Mouse (Mus musculus) midbrain, postnatal 0 days (tissue): Measurements from ENCODE around the gene Rffl. TPM values are rescaled to one million over a fixed set of nuclear protein-coding genes. Genes with fewer than 3 reads are reported as not detected.

Source experiments
- ATAC-seq: fragments of 200-750 bp; cut with Nextera tagmentation; 2 replicates; pipeline ENCODE4 v1.8.0; 2017; ENCODE audit warnings: moderate number of reproducible peaks, mild to moderate bottlenecking, moderate TSS enrichment, moderate library complexity; ENCODE audit not compliant: low FRiP score
- DNase-seq: peaks from one replicate; pipeline ENCODE4 v3.0.0-alpha.2; 2015; ENCODE audit warnings: low spot score
- H3K27ac ChIP-seq: fragments of 300-500 bp; sonication (generic); 2 replicates; pipeline ENCODE4 v1.5.1; 2014; ENCODE audit warnings: low read depth, mild to moderate bottlenecking, low read length, mixed read lengths
- H3K27me3 ChIP-seq: fragments of 300-500 bp; sonication (generic); 2 replicates; pipeline ENCODE4 v1.6.1; 2014; ENCODE audit warnings: low read length, control low read depth, mixed read lengths; ENCODE audit not compliant: insufficient read depth
- H3K36me3 ChIP-seq: fragments of 300-500 bp; sonication (generic); 2 replicates; pipeline ENCODE4 v1.6.1; 2014; ENCODE audit warnings: low read length, control low read depth, mixed read lengths; ENCODE audit not compliant: insufficient read depth
- H3K4me1 ChIP-seq: fragments of 300-500 bp; sonication (generic); 2 replicates; pipeline ENCODE4 v1.6.1; 2014; ENCODE audit warnings: mild to moderate bottlenecking, control low read depth, antibody characterized with exemption, low read length, mixed read lengths; ENCODE audit not compliant: insufficient read depth
- H3K4me2 ChIP-seq: fragments of 300-500 bp; sonication (generic); 2 replicates; pipeline ENCODE4 v1.6.1; 2014; ENCODE audit warnings: low read depth, mild to moderate bottlenecking, low read length, mixed read lengths; ENCODE audit not compliant: poor library complexity, severe bottlenecking
- H3K4me3 ChIP-seq: fragments of 300-500 bp; sonication (generic); 2 replicates; pipeline ENCODE4 v1.5.1; 2014; ENCODE audit warnings: low read depth, mild to moderate bottlenecking, low read length, moderate library complexity
- H3K9ac ChIP-seq: fragments of 300-500 bp; sonication (generic); replicated peaks from 2 replicates; pipeline ENCODE4 v1.6.1; 2014; ENCODE audit warnings: mild to moderate bottlenecking, low read length, moderate library complexity, mixed read lengths; ENCODE audit not compliant: poor library complexity, severe bottlenecking
- H3K9me3 ChIP-seq: fragments of 300-500 bp; sonication (generic); 2 replicates; pipeline ENCODE4 v1.6.1; 2016; ENCODE audit warnings: low read length, control low read depth
- CTCF ChIP-seq: IDR thresholded peaks from 2 replicates; pipeline ENCODE4 v1.5.1; 2016; ENCODE audit warnings: antibody characterized with exemption, mild to moderate bottlenecking
- WGBS: fragments of 180-500 bp; shearing (Covaris S2); extraction: QIAGEN DNeasy Blood & Tissue Kit; methylation state at CpG from one replicate; pipeline ENCODE4 v1.1.7; 2014; 5-methylcytosine and 5-hydroxymethylcytosine counted together
- polyA plus RNA-seq: library from polyadenylated mRNA; unstranded; fragments of >200 nt; fragmentation: Nextera tagmentation; extraction: Ambion mirVana; gene quantifications from 2 replicates; pipeline ENCODE4 v1.2.1, GENCODE M21; 2015
- total RNA-seq: library from RNA; depleted of rRNA; stranded (reverse); fragments of >200 nt; gene quantifications from 2 replicates; pipeline ENCODE4 v1.2.3, GENCODE M21; 2014

The Rffl gene
- total and polyA plus RNA-seq, 2 experiments from 2014 or later: 2.0 TPM

- Histone ChIP-seq H3K27ac (no peak overlapping the region), H3K36me3 (no peaks in the 10 kb centered on the region), H3K4me1 (no peaks in the 10 kb centered on the region), H3K27me3 (no peaks in the 10 kb centered on the region), H3K4me2 (0 out of 2 replicates have a peak overlapping the region, but pooled peaks have one; percentile 85), H3K9me3 (no peaks in the 10 kb centered on the region), H3K9ac (no peak overlapping the region), H3K4me3 (no peak overlapping the region; the same call in 1 of the 2 replicates)
- 78% methylated on average over 9 of the region's 9 CpGs for WGBS
- TF ChIP-seq CTCF: no peak
- no peak for ATAC-seq
- no peak for DNase-seq
Observed at GRCm38 (mm10) chr11:82869506-82870172, 1.4 kb downstream of the Rffl start.

GRCm38 (mm10) chr11:82867956-82868355, 3.1 kb downstream of the Rffl start:
- DNase-seq: no peak
- Histone ChIP-seq H3K9ac (no peak overlapping the region), H3K9me3 (no peaks in the 10 kb centered on the region), H3K4me2 (no peak overlapping the region), H3K36me3 (no peaks in the 10 kb centered on the region), H3K4me3 (no peak overlapping the region), H3K4me1 (no peaks in the 10 kb centered on the region), H3K27me3 (no peaks in the 10 kb centered on the region), H3K27ac (no peak overlapping the region)
- 67% methylated on average over 5 of the region's 5 CpGs for WGBS
- no peak for ATAC-seq
- no peak for TF ChIP-seq CTCF

GRCm38 (mm10) chr11:82866850-82867564, 4.0 kb downstream of the Rffl start:
- Histone ChIP-seq H3K27ac (no peak overlapping the region), H3K27me3 (no peaks in the 10 kb centered on the region), H3K4me3 (no peak overlapping the region), H3K4me2 (no peak overlapping the region), H3K9me3 (no peaks in the 10 kb centered on the region), H3K4me1 (no peaks in the 10 kb centered on the region), H3K36me3 (no peaks in the 10 kb centered on the region), H3K9ac (no peak overlapping the region)
- no peak for ATAC-seq
- no peak for DNase-seq
- no peak for TF ChIP-seq CTCF
- WGBS: 28% methylated on average over 7 of the region's 7 CpGs

- Histone ChIP-seq H3K4me2 (no peak overlapping the region), H3K27me3 (no peaks in the 10 kb centered on the region), H3K4me1 (no peaks in the 10 kb centered on the region), H3K9me3 (no peaks in the 10 kb centered on the region), H3K27ac (no peak overlapping the region), H3K36me3 (no peaks in the 10 kb centered on the region), H3K9ac (no peak overlapping the region), H3K4me3 (no peak overlapping the region)
- WGBS: 85% methylated on average over 10 of the region's 10 CpGs
- TF ChIP-seq CTCF: no peak
- ATAC-seq (no peak), DNase-seq (no peak)
Observed at GRCm38 (mm10) chr11:82865957-82866356, 5.1 kb downstream of the Rffl start.

GRCm38 (mm10) chr11:82863488-82863931, 7.5 kb downstream of the Rffl start:
- TF ChIP-seq CTCF: no peak
- no peak overlapping the region for H3K9ac ChIP-seq
- 44% methylated on average over 4 of the region's 4 CpGs for WGBS
- H3K27ac ChIP-seq: no peak overlapping the region
- no peak overlapping the region for H3K4me3 ChIP-seq
- no peaks in the 10 kb centered on the region for H3K9me3 ChIP-seq
- no peaks in the 10 kb centered on the region for H3K36me3 ChIP-seq
- ATAC-seq: no peak
- H3K27me3 ChIP-seq: no peaks in the 10 kb centered on the region
- DNase-seq: no peak
- H3K4me2 ChIP-seq: no peak overlapping the region
- H3K4me1 ChIP-seq: no peaks in the 10 kb centered on the region

- no peak for TF ChIP-seq CTCF
- DNase-seq: no peak
- WGBS: 29% methylated on average over 2 of the region's 2 CpGs
Observed at GRCm38 (mm10) chr11:82863059-82863458, 8.0 kb downstream of the Rffl start.

More at GRCm38 (mm10) chr11:82863059-82863458, 8.0 kb downstream of the Rffl start:
- H3K27ac ChIP-seq: no peak overlapping the region
- H3K4me3 ChIP-seq: no peak overlapping the region
- no peak overlapping the region for H3K9ac ChIP-seq
- H3K36me3 ChIP-seq: no peaks in the 10 kb centered on the region
- no peaks in the 10 kb centered on the region for H3K27me3 ChIP-seq
- no peaks in the 10 kb centered on the region for H3K4me1 ChIP-seq
- no peak for ATAC-seq
- H3K4me2 ChIP-seq: no peak overlapping the region
- H3K9me3 ChIP-seq: no peaks in the 10 kb centered on the region
